Mouse (Mus musculus) left cerebral cortex, postnatal 4 days (tissue): ENCODE measurements around the gene Srgn. TPM values are rescaled to one million over a fixed set of nuclear protein-coding genes. Genes with fewer than 3 reads are reported as not detected.
"Not testable (repeated sequence)": the region's sequence is repeated elsewhere in the genome, so short reads cannot be mapped to it uniquely, and the experiment has no call there.

ENCODE experiments used
- DNase-seq: peaks from one replicate; pipeline ENCODE4 v3.0.0-alpha.2; 2022
- intact Hi-C: fragments of 180-260 bp; cut with DNase I; formaldehyde crosslinking; loops from one replicate; pipeline ENCODE4 v1.15.1; 2025
- total RNA-seq, 2 experiments: library from RNA; stranded (reverse); gene quantifications; 2 replicates each; pipeline ENCODE4 v1.2.3; 2021

The Srgn gene
- total RNA-seq, 2 experiments from 2014 or later: 6.1 to 9.0 TPM

DNA sequence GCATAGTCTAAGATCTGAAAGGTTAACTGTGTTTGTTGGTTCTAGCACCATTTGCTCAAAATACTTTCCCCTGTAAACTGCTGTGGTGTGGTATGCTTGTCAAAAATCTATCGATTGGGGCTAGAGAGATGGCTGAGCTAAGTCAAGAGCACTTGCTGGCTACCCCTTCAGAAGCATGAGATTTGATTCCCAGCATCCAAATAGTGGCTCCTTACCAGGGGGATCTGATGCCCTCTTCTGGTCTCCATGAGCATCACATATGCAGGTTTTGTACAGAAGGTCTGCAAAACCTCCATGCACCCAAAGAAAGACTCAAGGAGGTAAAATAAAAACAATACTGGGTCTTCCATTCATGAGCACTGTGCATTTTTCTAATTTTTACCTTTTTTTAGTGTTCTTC, 39.0 kb downstream of the Srgn start:
- intact Hi-C loops: no loop called here
- DNase-seq: peak; percentile 35

DNA sequence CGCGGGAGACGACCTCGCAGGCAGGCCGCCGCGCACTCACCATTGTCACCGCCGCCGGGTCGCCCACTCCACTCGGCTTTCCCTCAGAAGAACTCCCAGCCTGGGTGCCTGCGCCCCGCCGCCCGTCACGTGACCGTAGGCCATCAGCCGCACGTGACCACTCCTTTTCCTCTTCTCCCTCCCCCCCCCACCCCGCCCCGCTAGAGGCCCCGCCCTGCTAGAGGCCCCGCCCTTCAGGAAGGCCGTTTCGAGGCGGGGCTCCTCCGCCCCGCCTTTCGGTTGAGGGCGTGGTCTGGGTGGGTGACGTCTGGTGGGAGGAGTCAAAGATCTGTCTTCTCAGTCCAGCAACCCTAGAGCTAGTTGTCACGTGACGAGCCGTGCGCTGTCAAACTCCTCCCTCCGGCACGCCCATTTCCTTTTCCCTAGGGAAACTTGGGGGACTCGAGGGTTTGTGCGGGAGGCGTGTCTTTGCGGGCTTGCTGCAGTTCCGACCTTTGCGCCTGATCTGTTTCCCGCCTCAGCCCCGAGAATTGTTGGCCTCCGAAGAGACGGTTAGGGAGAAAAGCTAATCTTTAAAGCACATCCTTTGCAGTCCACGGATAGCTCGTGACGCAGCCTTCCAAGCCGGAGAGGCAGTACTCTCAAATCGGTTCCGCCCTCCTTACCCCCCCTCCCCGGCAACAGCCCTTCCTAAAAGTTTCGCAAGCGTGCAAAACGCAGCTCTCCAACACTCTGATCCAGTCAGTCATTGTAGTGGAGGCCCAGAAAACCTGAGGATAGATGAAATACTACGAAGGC, 40.4 kb downstream of the Srgn start, which contains the start of gene Vps26a:
Gene Vps26a, minus strand, starts transcription at position 188 of the 798 bp plus-strand sequence.
- intact Hi-C loops: no loop called here
- DNase-seq: peak; percentile 98

DNA sequence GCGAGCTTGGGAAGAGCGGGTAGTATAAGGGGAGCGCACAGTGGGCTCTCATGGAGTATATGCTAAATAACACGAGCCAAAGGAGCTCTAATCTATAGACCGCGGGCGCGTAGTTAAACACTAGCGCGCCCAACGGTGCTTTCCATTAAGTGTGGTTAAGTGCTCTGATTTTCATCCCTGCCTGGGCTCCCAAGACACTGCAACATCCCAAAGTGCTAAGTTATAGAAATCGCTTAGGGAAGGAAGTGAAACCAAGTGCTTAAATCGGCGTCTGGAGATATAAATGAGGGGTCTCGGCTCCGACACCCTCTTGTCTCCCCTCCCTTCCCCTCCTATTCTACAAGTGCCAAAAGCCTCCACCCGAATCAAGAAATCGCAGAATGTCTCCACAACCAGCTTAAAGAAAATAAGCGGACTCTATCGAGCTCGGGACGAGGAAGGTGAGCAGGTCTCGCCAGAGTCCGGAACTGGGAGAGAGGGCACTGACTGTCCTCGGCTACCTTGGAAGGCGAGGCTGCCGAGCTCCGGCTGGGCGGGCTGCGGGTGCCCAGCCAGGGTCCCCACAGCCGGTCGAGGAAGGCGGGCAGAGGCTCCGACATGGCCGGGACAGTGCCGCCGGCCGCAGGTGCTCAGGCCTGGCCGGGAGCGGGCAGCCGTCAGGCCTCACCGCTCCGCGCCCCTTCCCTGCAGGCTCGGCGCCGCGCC, 41.2 kb downstream of the Srgn start:
- DNase-seq: peak; percentile 6
- intact Hi-C loops: no loop called here

DNA sequence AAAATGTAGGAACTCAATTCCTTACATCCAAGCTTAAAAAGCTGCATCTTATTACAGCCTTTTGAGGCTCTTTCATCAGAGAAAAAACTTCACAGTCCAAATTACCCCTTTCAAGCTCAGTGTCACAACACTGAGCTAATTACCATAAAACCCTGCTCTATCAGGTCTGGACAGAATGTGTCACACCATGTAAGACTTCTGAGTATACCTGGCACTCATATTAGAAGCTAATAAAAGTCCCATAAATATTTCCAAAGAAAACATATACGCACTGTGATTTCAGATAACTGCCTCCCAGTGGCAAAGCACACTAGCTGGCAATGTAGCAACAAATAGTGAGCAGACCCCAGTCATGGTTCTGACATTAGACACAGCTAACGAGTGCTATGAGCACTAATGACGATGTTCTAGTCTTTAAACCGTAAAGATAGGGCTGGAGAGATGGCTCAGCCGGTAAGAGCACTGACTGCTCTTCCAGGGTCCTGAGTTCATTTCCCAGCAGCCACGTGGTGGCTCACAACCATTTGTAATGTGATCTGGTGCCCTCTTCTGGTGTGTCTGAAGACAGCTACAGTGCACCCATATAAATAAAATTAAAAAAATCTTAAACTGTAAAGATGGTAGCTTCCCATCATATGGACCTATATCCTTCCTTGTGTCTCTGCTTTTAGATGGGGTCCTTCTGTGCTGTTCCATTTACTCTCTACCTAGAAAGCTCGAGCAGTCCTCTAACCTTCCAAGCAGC, 46.0 kb downstream of the Srgn start:
- intact Hi-C loops: no loop called here
- DNase-seq: no peak

DNA sequence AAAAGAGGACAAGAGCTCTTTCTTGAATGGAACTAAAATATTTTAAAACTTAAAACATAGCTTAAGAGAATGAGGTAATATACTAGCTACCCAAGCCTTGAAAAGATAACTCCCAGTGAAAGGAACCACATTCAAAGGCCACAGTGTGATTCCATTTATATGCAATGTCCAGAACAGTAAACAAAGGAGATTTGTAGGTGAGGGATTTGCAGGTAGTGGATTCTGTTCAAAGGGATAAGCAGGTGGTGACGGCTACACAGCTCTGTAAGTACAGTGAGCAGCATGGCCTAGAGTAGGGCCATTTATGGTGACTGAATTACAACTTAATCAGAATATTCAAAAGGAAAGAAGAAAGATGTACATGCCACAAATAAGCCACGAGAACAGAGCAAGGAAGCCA, 50.3 kb downstream of the Srgn start:
- no peak for DNase-seq
- intact Hi-C loops: no loop called here

DNA sequence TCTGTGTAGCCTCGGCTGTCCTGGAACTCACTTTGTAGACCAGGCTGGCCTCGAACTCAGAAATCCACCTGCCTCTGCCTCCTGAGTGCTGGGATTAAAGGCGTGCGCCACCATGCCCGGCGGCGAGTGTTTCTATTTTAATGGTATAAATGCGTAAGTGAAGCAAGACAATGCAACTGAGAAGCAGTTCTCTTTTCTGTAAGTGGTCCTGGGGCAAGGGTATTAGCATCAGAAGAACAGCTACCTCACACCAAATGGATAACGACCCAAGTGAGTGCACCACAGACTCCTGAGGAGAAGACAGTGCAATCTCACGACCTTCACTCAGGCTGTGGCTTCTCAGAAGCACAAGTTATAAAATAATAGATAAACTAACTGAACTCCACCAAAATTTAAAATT, 52.3 kb downstream of the Srgn start:
- intact Hi-C loops: no loop called here
- DNase-seq: no peak

DNA sequence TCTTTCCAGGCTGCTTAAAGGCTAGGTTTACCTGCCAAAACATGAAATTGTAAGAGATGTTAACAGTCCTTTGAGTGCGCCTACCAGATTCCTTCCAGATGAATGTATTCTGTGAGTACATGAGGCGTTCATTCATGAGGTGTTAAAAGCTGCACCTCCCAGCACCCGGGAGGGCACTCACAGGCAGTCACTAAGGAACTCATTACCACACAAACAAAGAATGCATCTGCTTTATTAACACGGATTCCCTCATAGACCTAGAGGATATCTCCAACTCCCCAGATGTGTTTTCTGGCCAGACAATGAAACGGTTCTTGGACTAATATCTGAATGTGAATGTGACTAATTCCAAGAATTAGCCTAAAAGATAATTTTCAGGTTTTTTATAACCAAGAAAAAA, 56.1 kb downstream of the Srgn start:
- no peak for DNase-seq
- intact Hi-C loops: no loop called here

DNA sequence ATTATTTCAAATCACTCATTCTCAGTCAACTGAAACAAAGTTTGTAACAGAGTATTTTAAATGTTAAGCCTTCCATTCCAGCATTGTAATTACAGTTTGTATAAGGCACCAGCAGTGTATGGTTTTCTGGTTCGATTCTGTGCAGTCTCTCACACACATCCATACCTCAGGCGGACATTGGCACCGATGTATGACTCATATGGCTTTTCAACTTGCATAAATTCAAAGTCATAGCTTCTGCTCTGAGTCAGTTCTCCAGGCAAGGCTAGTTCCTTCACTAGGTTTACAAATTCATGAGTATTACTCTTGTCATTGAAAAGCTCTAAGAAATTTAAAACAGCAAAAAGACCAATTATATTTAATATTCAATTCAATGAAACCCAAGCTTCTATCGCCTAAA, 57.5 kb downstream of the Srgn start:
- no peak for DNase-seq
- intact Hi-C loops: no loop called here

DNA sequence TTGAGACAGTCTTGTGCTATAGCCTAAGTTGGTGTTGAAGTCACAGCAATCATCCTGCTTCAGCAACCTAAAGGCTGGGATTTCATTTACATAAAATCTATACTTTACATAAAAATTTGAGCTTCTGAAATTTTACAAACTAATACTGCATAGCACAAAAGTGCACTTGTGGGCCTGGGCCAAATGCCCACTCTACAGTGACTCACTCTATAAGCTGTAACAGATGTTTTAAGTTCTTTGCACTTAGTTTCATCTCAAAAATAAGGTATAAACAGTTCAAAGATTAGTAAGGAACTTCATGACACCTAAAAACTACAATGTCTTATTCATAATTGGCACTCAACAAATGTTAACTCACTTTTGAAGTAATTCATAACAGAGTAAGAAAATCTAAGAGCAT, 65.9 kb downstream of the Srgn start:
- intact Hi-C loops: no loop called here
- no peak for DNase-seq

DNA sequence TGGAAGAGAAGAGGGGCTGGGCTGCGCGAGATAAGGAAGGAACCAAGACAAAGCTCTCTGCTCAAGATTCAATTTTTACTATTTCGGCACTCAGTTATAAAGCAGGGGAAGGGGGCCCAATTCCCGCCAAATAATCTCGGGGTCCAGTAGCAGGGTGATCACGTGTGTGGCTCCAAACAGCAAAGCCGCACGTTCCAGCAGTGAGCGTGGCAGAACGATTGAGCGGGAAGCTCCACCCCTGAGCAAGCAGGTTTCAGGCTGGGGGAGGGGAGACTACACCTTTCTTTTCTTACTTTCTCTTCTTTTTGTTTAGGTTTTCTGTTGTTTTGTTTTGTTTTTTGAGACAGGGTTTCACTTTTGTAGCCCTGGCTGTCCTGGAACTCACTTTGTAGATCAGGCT, 75.2 kb downstream of the Srgn start:
- intact Hi-C loops, DNase-seq: not testable (repeated sequence)

DNA sequence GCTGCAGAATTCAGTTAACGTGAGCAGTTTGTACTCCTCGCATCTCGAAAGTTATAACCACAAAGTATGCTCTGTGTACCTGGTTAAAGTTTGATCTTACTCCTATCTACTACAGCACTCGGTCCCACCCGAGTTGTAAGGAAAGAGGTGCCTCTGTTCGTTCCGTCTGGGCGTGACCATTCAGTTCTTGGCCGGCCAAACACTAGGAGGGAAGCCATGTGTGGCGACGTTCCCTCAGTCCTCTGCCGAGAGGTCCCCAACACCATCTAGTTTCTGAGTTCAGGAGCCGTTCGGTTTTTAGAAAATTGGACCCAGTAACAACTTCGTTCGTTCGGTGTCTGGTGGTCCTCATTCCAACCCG, 77.0 kb downstream of the Srgn start:
- intact Hi-C loops: no loop called here
- DNase-seq: no peak

DNA sequence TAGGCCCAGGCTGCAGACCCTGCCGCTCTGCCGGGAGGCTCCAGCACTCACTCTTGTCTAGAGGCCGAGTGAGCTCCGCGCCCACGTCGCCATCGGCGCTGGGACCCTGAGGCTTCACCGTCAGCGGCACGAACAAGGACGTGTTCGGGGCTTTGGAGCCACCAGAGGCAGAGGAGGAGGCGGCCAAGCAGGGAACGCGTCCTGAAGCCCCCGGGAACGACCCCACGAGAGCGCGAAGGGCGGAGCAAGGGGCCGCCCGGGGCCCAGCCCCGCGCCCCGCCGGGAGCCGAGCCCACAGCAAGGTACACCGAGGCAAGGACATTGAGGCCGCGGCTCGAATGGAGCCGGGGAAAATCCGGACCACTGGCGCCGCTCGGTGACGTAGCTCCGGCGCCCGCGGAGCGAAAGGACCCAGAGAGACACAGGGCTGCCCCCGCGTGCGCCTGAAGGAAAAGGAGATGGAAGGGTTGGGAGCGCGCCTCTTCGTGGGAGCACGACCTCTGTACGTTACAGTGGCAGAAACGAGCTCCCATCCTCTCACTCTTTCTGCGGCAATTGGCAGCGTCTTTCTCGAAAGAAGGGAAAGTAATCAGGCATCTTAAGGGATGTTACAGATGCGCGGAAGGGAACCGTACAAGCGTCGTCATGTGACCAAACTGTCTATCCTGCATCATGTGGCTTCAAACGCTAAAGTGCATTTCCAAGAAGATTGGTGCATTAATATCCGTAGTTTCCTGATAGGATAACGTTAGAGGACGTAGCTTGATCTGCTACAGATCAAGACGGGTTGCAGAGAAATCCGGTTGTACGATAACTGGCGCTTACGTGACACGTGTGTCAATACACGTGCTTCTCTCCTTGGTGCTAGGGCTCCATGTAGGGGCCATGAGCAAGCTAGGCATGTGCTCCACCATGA, 77.6 kb downstream of the Srgn start, which contains the start of the genes 4930507D05Rik and Supv3l1:
Gene 4930507D05Rik, plus strand, starts transcription at position 126 of the 916 bp plus-strand sequence.
Gene Supv3l1, minus strand, starts transcription at position 375 of the 916 bp plus-strand sequence.
- intact Hi-C loops: no loop called here
- DNase-seq: peak; percentile 92

Other genes with a start within 250 kb of the Srgn start
- 100 to 1,000 TPM; 239 to 253 TPM for gene Hk1, start 147.5 kb downstream of the Srgn start, total RNA-seq
- gene Hkdc1, start 105.0 kb downstream of the Srgn start, total RNA-seq: 1 to 10 TPM in 1 of 2 experiments, under 1 TPM in 1; 0.82 to 1.1 TPM
- gene 4930507D05Rik, start 78.0 kb downstream of the Srgn start, total RNA-seq: 1 to 10 TPM; 1.2 TPM
- gene Supv3l1, start 77.7 kb downstream of the Srgn start, total RNA-seq: 10 to 100 TPM; 22.4 to 23.6 TPM
- 10 to 100 TPM; 37.4 to 41.2 TPM for gene Vps26a, start 40.6 kb downstream of the Srgn start, total RNA-seq
- 10 to 100 TPM; 88.7 to 90.0 TPM for gene Kif1bp, start 51.0 kb upstream of the Srgn start, total RNA-seq
- 10 to 100 TPM; 49.8 to 53.9 TPM for gene Ddx21, start 74.8 kb upstream of the Srgn start, total RNA-seq
- 10 to 100 TPM; 84.2 to 91.9 TPM for gene Ddx50, start 123.8 kb upstream of the Srgn start, total RNA-seq
- 1 to 10 TPM; 5.4 to 5.6 TPM for gene Stox1, start 198.7 kb upstream of the Srgn start, total RNA-seq